Mouse (Mus musculus) liver, embryonic 11.5 days (tissue): ENCODE data around the gene Rtkn2. TPM values are rescaled to one million over a fixed set of nuclear protein-coding genes. Genes with fewer than 3 reads are reported as not detected.

Experiments used
- ATAC-seq: fragments of 200-750 bp; cut with Nextera tagmentation; replicated peaks from 2 replicates; pipeline ENCODE4 v1.8.0; 2017; ENCODE audit warnings: moderate number of reproducible peaks, mild to moderate bottlenecking, moderate TSS enrichment, moderate library complexity; ENCODE audit not compliant: low FRiP score
- DNase-seq: peaks from one replicate; pipeline ENCODE4 v3.0.0-alpha.2; 2017; ENCODE audit warnings: low spot score
- H3K27ac ChIP-seq: fragments of 300-500 bp; sonication (generic); 2 replicates; pipeline ENCODE4 v1.5.1; 2014; ENCODE audit warnings: mild to moderate bottlenecking, low read depth, low read length, control low read depth
- H3K27me3 ChIP-seq: fragments of 300-500 bp; sonication (generic); replicated peaks from 2 replicates; pipeline ENCODE4 v1.6.1; 2014; ENCODE audit warnings: low read length, mixed read lengths; ENCODE audit not compliant: control insufficient read depth, insufficient read depth
- H3K36me3 ChIP-seq: fragments of 300-500 bp; sonication (generic); 2 replicates; pipeline ENCODE4 v1.6.1; 2014; ENCODE audit warnings: mild to moderate bottlenecking, low read length, moderate library complexity, mixed read lengths; ENCODE audit not compliant: control insufficient read depth, insufficient read depth
- H3K4me1 ChIP-seq: fragments of 300-500 bp; sonication (generic); replicated peaks from 2 replicates; pipeline ENCODE4 v1.6.1; 2014; ENCODE audit warnings: low read length, mixed read lengths; ENCODE audit not compliant: control insufficient read depth, insufficient read depth
- H3K4me2 ChIP-seq: fragments of 300-500 bp; sonication (generic); 2 replicates; pipeline ENCODE4 v1.6.1; 2014; ENCODE audit warnings: mild to moderate bottlenecking, control low read depth, moderate library complexity
- H3K4me3 ChIP-seq: fragments of 300-500 bp; sonication (generic); 2 replicates; pipeline ENCODE4 v1.5.1; 2014; ENCODE audit warnings: low read depth, low read length, control low read depth
- H3K9ac ChIP-seq: fragments of 300-500 bp; sonication (generic); 2 replicates; pipeline ENCODE4 v1.6.1; 2014; ENCODE audit warnings: low read depth, low read length, control low read depth
- H3K9me3 ChIP-seq: fragments of 300-500 bp; sonication (generic); 2 replicates; pipeline ENCODE4 v1.6.1; 2016; ENCODE audit warnings: low read length, inconsistent platforms, mixed read lengths; ENCODE audit not compliant: control insufficient read depth
- WGBS: fragments of 180-500 bp; shearing (Covaris S2); extraction: QIAGEN DNeasy Blood & Tissue Kit; methylation state at CpG from one replicate; pipeline ENCODE4 v1.1.7; 2014; 5-methylcytosine and 5-hydroxymethylcytosine counted together
- polyA plus RNA-seq: library from polyadenylated mRNA; unstranded; fragments of >200 nt; fragmentation: Nextera tagmentation; extraction: Ambion mirVana; gene quantifications from 2 replicates; pipeline ENCODE4 v1.2.1, GENCODE M21; 2014

The Rtkn2 gene
- polyA plus RNA-seq, 1 experiment from 2014 or later, result 4.9 TPM

GRCm38 (mm10) chr10:68087722-68088121, 108.4 kb downstream of the Rtkn2 start:
- DNase-seq (no peak), ATAC-seq (no peak)
- Histone ChIP-seq H3K9ac (no peak overlapping the region), H3K4me3 (no peak overlapping the region), H3K9me3 (no peaks in the 10 kb centered on the region), H3K36me3 (no peaks in the 10 kb centered on the region), H3K4me2 (no peak overlapping the region), H3K27me3 (no peaks in the 10 kb centered on the region), H3K27ac (no peak overlapping the region), H3K4me1 (no peaks in the 10 kb centered on the region; the same call in 1 of the 2 replicates)
- WGBS, result 71% methylated on average over 3 of the region's 3 CpGs

- 69% methylated on average over 15 of the region's 15 CpGs for WGBS
- no peak overlapping the region for H3K27ac ChIP-seq
- no peak for DNase-seq
- no peaks in the 10 kb centered on the region for H3K27me3 ChIP-seq
- H3K4me2 ChIP-seq, result no peak overlapping the region
- H3K4me3 ChIP-seq, result no peak overlapping the region
- no peaks in the 10 kb centered on the region; the same call in 1 of the 2 replicates for H3K4me1 ChIP-seq
- no peak overlapping the region for H3K9ac ChIP-seq
- H3K9me3 ChIP-seq, result no peaks in the 10 kb centered on the region
- ATAC-seq, result no peak
- no peaks in the 10 kb centered on the region for H3K36me3 ChIP-seq
These were observed 110.2 kb downstream of the Rtkn2 start for GRCm38 (mm10) chr10:68089435-68090196.

GRCm38 (mm10) chr10:68090197-68090535, 110.8 kb downstream of the Rtkn2 start:
- Histone ChIP-seq H3K9me3 (no peaks in the 10 kb centered on the region), H3K4me3 (no peak overlapping the region), H3K27me3 (no peaks in the 10 kb centered on the region), H3K36me3 (no peaks in the 10 kb centered on the region; the same call in 1 of the 2 replicates), H3K9ac (no peak overlapping the region), H3K4me2 (no peak overlapping the region), H3K4me1 (no peaks in the 10 kb centered on the region; the same call in 1 of the 2 replicates), H3K27ac (no peak overlapping the region)
- DNase-seq (no peak), ATAC-seq (no peak)
- WGBS, result 71% methylated on average over 4 of the region's 4 CpGs

- 69% methylated on average over 3 of the region's 3 CpGs for WGBS
- Histone ChIP-seq H3K9ac (no peak overlapping the region), H3K4me1 (no peaks in the 10 kb centered on the region; the same call in 1 of the 2 replicates), H3K27me3 (no peaks in the 10 kb centered on the region), H3K36me3 (no peaks in the 10 kb centered on the region; the same call in 1 of the 2 replicates), H3K4me2 (no peak overlapping the region), H3K9me3 (no peaks in the 10 kb centered on the region), H3K4me3 (no peak overlapping the region), H3K27ac (no peak overlapping the region)
- DNase-seq (no peak), ATAC-seq (no peak)
These were observed 111.2 kb downstream of the Rtkn2 start for GRCm38 (mm10) chr10:68090544-68090943.

- Histone ChIP-seq H3K4me3 (no peak overlapping the region), H3K9me3 (no peaks in the 10 kb centered on the region), H3K4me2 (no peak overlapping the region), H3K36me3 (peaks cover 3% of the 10 kb centered on the region; the same call in 1 of the 2 replicates), H3K27me3 (no peaks in the 10 kb centered on the region), H3K9ac (no peak overlapping the region), H3K27ac (no peak overlapping the region), H3K4me1 (no peaks in the 10 kb centered on the region; the same call in 1 of the 2 replicates)
- DNase-seq (no peak), ATAC-seq (no peak)
- 67% methylated on average over 11 of the region's 11 CpGs for WGBS
These were observed 111.6 kb downstream of the Rtkn2 start for GRCm38 (mm10) chr10:68091011-68091410.

- H3K9me3 ChIP-seq, result no peaks in the 10 kb centered on the region
- WGBS, result 66% methylated on average over 4 of the region's 4 CpGs
- H3K4me2 ChIP-seq, result no peak overlapping the region
- no peaks in the 10 kb centered on the region for H3K27me3 ChIP-seq
- H3K9ac ChIP-seq, result no peak overlapping the region
- DNase-seq (no peak), ATAC-seq (no peak)
- H3K36me3 ChIP-seq, result peaks cover 11% of the 10 kb centered on the region; the same call in 1 of the 2 replicates
- H3K4me1 ChIP-seq, result no peaks in the 10 kb centered on the region; the same call in 1 of the 2 replicates
- H3K4me3 ChIP-seq, result no peak overlapping the region
- H3K27ac ChIP-seq, result no peak overlapping the region
These were observed 112.5 kb downstream of the Rtkn2 start for GRCm38 (mm10) chr10:68091840-68092239.

GRCm38 (mm10) chr10:68093496-68093895, 114.1 kb downstream of the Rtkn2 start:
- Histone ChIP-seq H3K4me2 (no peak overlapping the region), H3K27ac (no peak overlapping the region), H3K9ac (no peak overlapping the region), H3K36me3 (peaks cover 20% of the 10 kb centered on the region; the same call in 1 of the 2 replicates), H3K4me1 (no peaks in the 10 kb centered on the region; the same call in 1 of the 2 replicates), H3K27me3 (no peaks in the 10 kb centered on the region), H3K4me3 (no peak overlapping the region), H3K9me3 (no peaks in the 10 kb centered on the region)
- WGBS, result 85% methylated on average over 3 of the region's 3 CpGs
- ATAC-seq, result no peak
- DNase-seq, result no peak

GRCm38 (mm10) chr10:68095136-68095535, 115.8 kb downstream of the Rtkn2 start:
- Histone ChIP-seq H3K4me3 (no peak overlapping the region), H3K9ac (no peak overlapping the region), H3K4me2 (no peak overlapping the region), H3K27ac (no peak overlapping the region), H3K36me3 (peaks cover 20% of the 10 kb centered on the region; the same call in 1 of the 2 replicates), H3K27me3 (no peaks in the 10 kb centered on the region), H3K9me3 (no peaks in the 10 kb centered on the region), H3K4me1 (no peaks in the 10 kb centered on the region; the same call in 1 of the 2 replicates)
- no peak for ATAC-seq
- DNase-seq, result no peak
- 58% methylated on average over 2 of the region's 2 CpGs for WGBS

- H3K4me3 ChIP-seq, result no peak overlapping the region
- H3K9me3 ChIP-seq, result no peaks in the 10 kb centered on the region
- ATAC-seq (no peak), DNase-seq (no peak)
- H3K9ac ChIP-seq, result no peak overlapping the region
- H3K4me2 ChIP-seq, result no peak overlapping the region
- no peaks in the 10 kb centered on the region; the same call in 1 of the 2 replicates for H3K4me1 ChIP-seq
- no peaks in the 10 kb centered on the region for H3K27me3 ChIP-seq
- peaks cover 20% of the 10 kb centered on the region; the same call in 1 of the 2 replicates for H3K36me3 ChIP-seq
- H3K27ac ChIP-seq, result no peak overlapping the region
- WGBS, result 91% methylated on average over 12 of the region's 12 CpGs
These were observed 117.0 kb downstream of the Rtkn2 start for GRCm38 (mm10) chr10:68096395-68096794.
